Mouse (Mus musculus) cortical plate, adult 2 months (tissue): ENCODE measurements around the gene Nhlrc2.

Experiments
- CTCF ChIP-seq: fragments of 200-500 bp; IDR thresholded peaks from 2 replicates; pipeline ENCODE4 v1.5.1; 2011; ENCODE audit warnings: mild to moderate bottlenecking, control low read depth, low read length; ENCODE audit not compliant: insufficient read depth; ENCODE audit errors: extremely low read depth
- POLR2A ChIP-seq: fragments of 200-500 bp; IDR thresholded peaks from 2 replicates; pipeline ENCODE4 v1.6.1; 2011; ENCODE audit warnings: mild to moderate bottlenecking, low read length, control low read depth; ENCODE audit not compliant: insufficient read depth; ENCODE audit errors: extremely low read depth

DNA sequence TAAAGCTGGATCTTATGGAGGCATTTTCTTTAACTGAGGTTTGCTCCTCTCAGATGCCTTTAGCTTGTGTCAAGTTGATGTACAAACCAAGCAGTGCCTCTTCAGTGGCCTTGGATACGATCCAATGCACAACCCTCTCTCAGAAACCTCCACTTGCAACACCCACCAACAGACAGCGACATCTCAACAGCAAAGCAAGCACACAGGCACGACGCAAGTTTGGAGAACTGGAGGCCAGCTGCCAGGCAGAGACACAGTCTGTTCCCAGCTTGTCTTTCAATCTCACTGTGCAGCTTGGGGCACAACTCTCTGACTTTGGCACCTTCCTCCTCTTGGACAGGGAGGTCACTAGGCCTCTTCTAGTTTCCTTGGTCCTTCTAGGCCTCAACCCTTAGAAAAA, 83.0 kb downstream of the Nhlrc2 start:
- TF ChIP-seq POLR2A (no peak), CTCF (no peak)
